Mouse (Mus musculus) lung, embryonic 14.5 days (tissue): ENCODE results near the gene Scfd2. TPM values are rescaled to one million over a fixed set of nuclear protein-coding genes. Genes with fewer than 3 reads are reported as not detected.
A peak's percentile ranks its signal among the peaks of the same experiment; 100 is the strongest.

ENCODE experiments used
- ATAC-seq: fragments of 200-750 bp; cut with Nextera tagmentation; 2 replicates; pipeline ENCODE4 v1.8.0; 2017; ENCODE audit warnings: mild to moderate bottlenecking, moderate TSS enrichment, moderate library complexity; ENCODE audit not compliant: insufficient read depth
- DNase-seq: peaks from one replicate; pipeline ENCODE4 v3.0.0-alpha.2; 2015
- H3K27ac ChIP-seq: fragments of 300-500 bp; sonication (generic); 2 replicates; pipeline ENCODE4 v1.5.1; 2014; ENCODE audit warnings: low read depth, mild to moderate bottlenecking, moderate library complexity
- H3K27me3 ChIP-seq: fragments of 300-500 bp; sonication (generic); 2 replicates; pipeline ENCODE4 v1.6.1; 2014; ENCODE audit warnings: low read length, control low read depth; ENCODE audit not compliant: insufficient read depth
- H3K36me3 ChIP-seq: fragments of 300-500 bp; sonication (generic); 2 replicates; pipeline ENCODE4 v1.6.1; 2014; ENCODE audit warnings: control low read depth; ENCODE audit not compliant: insufficient read depth
- H3K4me1 ChIP-seq: fragments of 300-500 bp; sonication (generic); 2 replicates; pipeline ENCODE4 v1.6.1; 2014; ENCODE audit warnings: antibody characterized with exemption, control low read depth; ENCODE audit not compliant: insufficient read depth
- H3K4me2 ChIP-seq: fragments of 300-500 bp; sonication (generic); 2 replicates; pipeline ENCODE4 v1.6.1; 2014; ENCODE audit warnings: mild to moderate bottlenecking
- H3K4me3 ChIP-seq: fragments of 300-500 bp; sonication (generic); 2 replicates; pipeline ENCODE4 v1.5.1; 2014; ENCODE audit warnings: low read depth, low read length
- H3K9ac ChIP-seq: fragments of 300-500 bp; sonication (generic); 2 replicates; pipeline ENCODE4 v1.6.1; 2014
- H3K9me3 ChIP-seq: fragments of 300-500 bp; sonication (generic); 2 replicates; pipeline ENCODE4 v1.6.1; 2016; ENCODE audit warnings: low read depth, low read length, control low read depth
- CTCF ChIP-seq: IDR thresholded peaks from 2 replicates; pipeline ENCODE4 v1.5.1; 2016; ENCODE audit warnings: antibody characterized with exemption, low read depth
- WGBS: fragments of 180-500 bp; shearing (Covaris S2); extraction: QIAGEN DNeasy Blood & Tissue Kit; methylation state at CpG from one replicate; pipeline ENCODE4 v1.1.7; 2014; 5-methylcytosine and 5-hydroxymethylcytosine counted together
- polyA plus RNA-seq: library from polyadenylated mRNA; unstranded; fragments of >200 nt; fragmentation: Nextera tagmentation; extraction: Ambion mirVana; gene quantifications from 2 replicates; pipeline ENCODE4 v1.2.1, GENCODE M21; 2014

Gene Scfd2
- polyA plus RNA-seq, 1 experiment from 2014 or later = 17.8 TPM

GRCm38 (mm10) chr5:74297113-74297512 is 234.4 kb downstream of the Scfd2 start:
- H3K9me3 ChIP-seq = no peaks in the 10 kb centered on the region
- H3K9ac ChIP-seq = no peak overlapping the region
- H3K4me3 ChIP-seq = no peak overlapping the region
- peaks cover 25% of the 10 kb centered on the region for H3K4me1 ChIP-seq
- H3K27me3 ChIP-seq = no peaks in the 10 kb centered on the region
- H3K4me2 ChIP-seq = no peak overlapping the region
- H3K36me3 ChIP-seq = no peaks in the 10 kb centered on the region
- TF ChIP-seq CTCF = peak; percentile 52
- ATAC-seq = no peak
- 71% methylated on average over 5 of the region's 5 CpGs for WGBS
- peak overlapping the region; percentile 71; the same call in 1 of the 2 replicates for H3K27ac ChIP-seq
- DNase-seq = peak; percentile 19

- peak overlapping the region; percentile 71 for H3K27ac ChIP-seq
- peak; percentile 59 for DNase-seq
- H3K4me1 ChIP-seq = peaks cover 18% of the 10 kb centered on the region
These were observed 235.5 kb downstream of the Scfd2 start for GRCm38 (mm10) chr5:74296096-74296495.

GRCm38 (mm10) chr5:74293513-74293912 is 238.0 kb downstream of the Scfd2 start:
- Histone ChIP-seq H3K4me1 (peaks cover 5% of the 10 kb centered on the region; the same call in 1 of the 2 replicates), H3K27me3 (no peaks in the 10 kb centered on the region), H3K9me3 (no peaks in the 10 kb centered on the region), H3K36me3 (no peaks in the 10 kb centered on the region), H3K4me2 (no peak overlapping the region), H3K27ac (no peak overlapping the region), H3K4me3 (no peak overlapping the region), H3K9ac (no peak overlapping the region)
- DNase-seq = peak; percentile 70
- 39% methylated on average over 5 of the region's 5 CpGs for WGBS
- peak; percentile 28; the same call in 1 of the 2 replicates for ATAC-seq
- no peak for TF ChIP-seq CTCF

More at GRCm38 (mm10) chr5:74296096-74296495, 235.5 kb downstream of the Scfd2 start:
- Histone ChIP-seq H3K36me3 (no peaks in the 10 kb centered on the region), H3K27me3 (no peaks in the 10 kb centered on the region), H3K9me3 (no peaks in the 10 kb centered on the region), H3K9ac (no peak overlapping the region), H3K4me2 (no peak overlapping the region), H3K4me3 (no peak overlapping the region)
- TF ChIP-seq CTCF = no peak
- 41% methylated on average over 5 of the region's 5 CpGs for WGBS
- ATAC-seq = peak; percentile 65

- H3K27me3 ChIP-seq = no peaks in the 10 kb centered on the region
- DNase-seq = peak; percentile 47
- no peak for ATAC-seq
- no peak overlapping the region for H3K27ac ChIP-seq
- peaks cover 5% of the 10 kb centered on the region; the same call in 1 of the 2 replicates for H3K4me1 ChIP-seq
- WGBS = 70% methylated on average over 2 of the region's 2 CpGs
- no peak overlapping the region for H3K4me2 ChIP-seq
- no peak overlapping the region for H3K4me3 ChIP-seq
- H3K9ac ChIP-seq = no peak overlapping the region
- no peaks in the 10 kb centered on the region for H3K36me3 ChIP-seq
- TF ChIP-seq CTCF = peak; percentile 45; the same call in 1 of the 2 replicates
- no peaks in the 10 kb centered on the region for H3K9me3 ChIP-seq
These were observed 239.5 kb downstream of the Scfd2 start for GRCm38 (mm10) chr5:74292050-74292449.

- Histone ChIP-seq H3K27ac (peak overlapping the region; percentile 27), H3K9me3 (no peaks in the 10 kb centered on the region), H3K36me3 (no peaks in the 10 kb centered on the region), H3K9ac (no peak overlapping the region), H3K27me3 (no peaks in the 10 kb centered on the region), H3K4me2 (no peak overlapping the region), H3K4me3 (no peak overlapping the region), H3K4me1 (peaks cover 10% of the 10 kb centered on the region; the same call in 1 of the 2 replicates)
- TF ChIP-seq CTCF = no peak
- peak; percentile 79 for DNase-seq
- peak; percentile 21; the same call in 1 of the 2 replicates for ATAC-seq
- 39% methylated on average over 9 of the region's 9 CpGs for WGBS
These were observed 240.0 kb downstream of the Scfd2 start for GRCm38 (mm10) chr5:74291575-74291974.

GRCm38 (mm10) chr5:74289957-74290356 is 241.6 kb downstream of the Scfd2 start:
- Histone ChIP-seq H3K36me3 (no peaks in the 10 kb centered on the region), H3K4me2 (no peak overlapping the region)

GRCm38 (mm10) chr5:74288206-74288605 is 243.4 kb downstream of the Scfd2 start:
- DNase-seq = no peak
- WGBS = 86% methylated on average over 2 of the region's 2 CpGs
- no peak for ATAC-seq
- Histone ChIP-seq H3K9ac (no peak overlapping the region), H3K4me1 (peaks cover 6% of the 10 kb centered on the region; the same call in 1 of the 2 replicates), H3K4me2 (no peak overlapping the region), H3K27me3 (no peaks in the 10 kb centered on the region), H3K27ac (no peak overlapping the region), H3K9me3 (no peaks in the 10 kb centered on the region), H3K4me3 (no peak overlapping the region), H3K36me3 (no peaks in the 10 kb centered on the region)
- TF ChIP-seq CTCF = no peak

More at GRCm38 (mm10) chr5:74289957-74290356, 241.6 kb downstream of the Scfd2 start:
- no peak overlapping the region for H3K9ac ChIP-seq
- peaks cover 11% of the 10 kb centered on the region; the same call in 1 of the 2 replicates for H3K4me1 ChIP-seq
- ATAC-seq = no peak
- no peak overlapping the region for H3K27ac ChIP-seq
- no peak overlapping the region for H3K4me3 ChIP-seq
- no peak for DNase-seq
- TF ChIP-seq CTCF = no peak
- no peaks in the 10 kb centered on the region for H3K9me3 ChIP-seq
- WGBS = 67% methylated on average over 6 of the region's 6 CpGs
- no peaks in the 10 kb centered on the region for H3K27me3 ChIP-seq
